Mouse (Mus musculus) left cerebral cortex, postnatal 14 days (tissue): ENCODE data around the gene Arhgap23. TPM values are rescaled to one million over a fixed set of nuclear protein-coding genes. Genes with fewer than 3 reads are reported as not detected.

Experiments
- DNase-seq, 2 experiments: peaks; one replicate each; pipeline ENCODE4 v3.0.0; 2021 to 2022; ENCODE audit warnings: low spot score in 2 of 2, mixed read lengths in 1 of 2
- intact Hi-C: fragments of 180-260 bp; cut with DNase I; formaldehyde crosslinking; loops from one replicate; pipeline ENCODE4 v1.15.1; 2025
- total RNA-seq, 2 experiments: library from RNA; stranded (reverse); gene quantifications; 2 replicates each; pipeline ENCODE4 v1.2.3; 2021

The Arhgap23 gene
- total RNA-seq, 2 experiments from 2014 or later = 70.1 to 71.4 TPM

DNA sequence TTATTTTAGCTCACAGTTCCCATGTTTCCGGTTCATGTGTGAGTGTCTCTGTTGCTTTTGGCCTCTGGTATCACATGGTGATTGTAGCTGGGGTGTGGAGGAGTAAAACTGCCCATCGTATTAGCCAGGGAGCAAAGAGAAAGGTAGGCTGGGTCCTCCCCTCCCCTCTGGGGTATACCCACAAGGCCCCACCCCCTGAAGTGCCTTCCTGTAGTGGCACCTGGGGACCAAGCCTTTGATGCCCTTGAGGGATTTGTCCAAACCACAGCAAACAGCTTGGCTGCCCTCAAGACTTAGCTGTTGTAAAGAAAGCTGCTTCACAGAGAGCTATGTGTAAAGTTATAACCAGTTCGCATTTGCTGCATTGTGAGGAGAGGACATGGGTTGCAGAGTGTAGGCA is 72.3 kb downstream of the Arhgap23 start:
- intact Hi-C loops = loop anchor here (5.0 kb wide), 1 partner anchor 140 kb away; the partner anchor contains the start of gene Epop
- no peak for DNase-seq

DNA sequence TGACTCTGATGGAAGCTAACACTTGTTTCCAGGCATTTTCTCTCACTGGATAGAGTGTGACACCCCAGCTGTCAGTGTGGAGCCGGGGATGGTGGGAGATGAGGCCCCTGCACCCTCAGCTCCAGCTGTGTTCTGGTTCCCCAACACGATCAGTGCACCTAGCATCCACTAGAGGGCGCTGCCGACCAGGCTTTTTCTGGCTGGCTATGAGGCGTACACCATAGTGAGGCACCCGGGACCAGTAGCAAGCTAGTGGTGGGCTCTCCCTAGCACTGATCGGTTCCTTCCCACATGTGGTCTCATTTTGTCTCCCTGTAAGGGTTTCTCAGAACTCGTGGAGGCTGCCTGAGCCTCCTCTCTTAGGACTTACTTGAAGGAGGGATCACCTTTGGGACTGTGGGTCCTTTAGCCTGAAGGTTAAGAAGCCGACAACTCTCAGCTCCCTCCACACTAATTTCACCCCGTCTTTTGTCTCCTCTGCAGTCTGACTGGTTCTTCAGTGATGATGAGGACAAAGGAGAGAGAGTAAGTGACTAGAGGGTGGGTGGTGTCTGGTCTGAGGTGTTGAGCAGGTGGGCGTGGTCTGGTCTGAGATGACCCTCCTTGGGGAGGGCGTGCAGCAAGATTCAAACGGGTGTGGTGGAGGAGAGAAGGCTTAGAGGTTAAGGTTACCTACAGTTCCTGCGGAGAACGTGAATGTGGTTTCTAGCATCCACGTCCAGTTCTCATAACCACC is 74.4 kb downstream of the Arhgap23 start:
- intact Hi-C loops = loop anchor here (5.0 kb wide), 1 partner anchor 138 kb away; the partner anchor contains the start of gene Epop
- DNase-seq = peak; percentile 75 to 79

DNA sequence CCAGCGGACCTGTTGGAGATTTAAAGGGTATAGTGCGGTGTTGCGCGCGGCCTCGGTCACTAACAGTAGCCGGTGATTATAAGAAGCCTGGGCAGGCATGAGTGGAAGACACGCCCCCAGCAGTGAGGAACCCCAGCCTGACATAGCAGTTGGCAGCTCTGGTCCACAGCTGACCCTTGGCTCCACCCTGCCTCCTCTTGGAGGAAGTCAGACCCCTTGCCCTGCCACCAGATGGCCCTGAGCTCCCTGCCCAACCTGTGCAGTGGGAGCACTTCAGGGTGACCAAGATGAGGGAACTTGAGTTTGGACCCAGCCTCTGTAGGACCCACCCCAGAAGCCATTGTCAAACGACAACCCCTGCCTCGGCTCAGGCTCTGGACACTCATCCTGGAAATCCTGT is 76.3 kb downstream of the Arhgap23 start:
- intact Hi-C loops = no loop called here

DNA sequence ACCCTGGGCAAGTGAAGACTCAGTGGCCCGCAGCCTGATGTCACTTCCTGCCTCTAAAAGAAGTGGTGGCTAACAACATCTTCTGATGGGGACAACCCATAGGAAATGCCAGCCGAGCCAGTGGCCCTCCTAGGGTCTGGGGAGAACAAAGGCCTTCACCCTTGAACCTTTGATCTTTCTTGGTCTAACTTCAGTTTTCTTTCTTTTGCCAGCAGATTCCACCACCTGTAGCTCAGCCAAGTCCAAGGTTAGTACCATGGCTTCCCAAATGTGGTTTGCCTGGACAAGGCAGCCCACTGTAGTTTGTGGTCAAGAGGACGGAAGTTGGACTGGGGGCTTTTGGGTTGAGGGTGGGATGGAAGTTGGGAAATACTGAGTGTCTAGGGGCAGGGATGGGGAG is 77.5 kb downstream of the Arhgap23 start:
- intact Hi-C loops = no loop called here
- no peak for DNase-seq

More for the DNA sequence above, 76.3 kb downstream of the Arhgap23 start:
- DNase-seq = no peak

DNA sequence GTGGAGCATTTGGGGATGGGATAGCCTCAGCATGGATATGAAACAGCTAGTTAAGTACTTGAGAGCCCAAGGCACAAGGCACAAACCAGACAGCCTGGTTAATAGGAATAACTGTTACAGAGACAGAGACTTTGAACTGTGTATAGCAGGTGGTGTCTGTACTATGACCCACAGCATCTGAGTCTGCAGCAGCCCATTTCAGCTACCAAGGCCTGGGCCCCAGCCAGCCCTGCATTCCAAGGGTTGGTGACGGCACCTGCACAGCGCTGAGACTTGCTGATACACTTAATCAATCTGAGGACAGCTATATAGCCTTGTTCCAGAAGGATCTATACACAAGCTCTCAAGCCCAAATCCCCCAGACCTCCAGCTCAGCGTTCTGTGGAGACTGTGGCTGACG is 82.2 kb downstream of the Arhgap23 start:
- DNase-seq = no peak
- intact Hi-C loops = no loop called here

DNA sequence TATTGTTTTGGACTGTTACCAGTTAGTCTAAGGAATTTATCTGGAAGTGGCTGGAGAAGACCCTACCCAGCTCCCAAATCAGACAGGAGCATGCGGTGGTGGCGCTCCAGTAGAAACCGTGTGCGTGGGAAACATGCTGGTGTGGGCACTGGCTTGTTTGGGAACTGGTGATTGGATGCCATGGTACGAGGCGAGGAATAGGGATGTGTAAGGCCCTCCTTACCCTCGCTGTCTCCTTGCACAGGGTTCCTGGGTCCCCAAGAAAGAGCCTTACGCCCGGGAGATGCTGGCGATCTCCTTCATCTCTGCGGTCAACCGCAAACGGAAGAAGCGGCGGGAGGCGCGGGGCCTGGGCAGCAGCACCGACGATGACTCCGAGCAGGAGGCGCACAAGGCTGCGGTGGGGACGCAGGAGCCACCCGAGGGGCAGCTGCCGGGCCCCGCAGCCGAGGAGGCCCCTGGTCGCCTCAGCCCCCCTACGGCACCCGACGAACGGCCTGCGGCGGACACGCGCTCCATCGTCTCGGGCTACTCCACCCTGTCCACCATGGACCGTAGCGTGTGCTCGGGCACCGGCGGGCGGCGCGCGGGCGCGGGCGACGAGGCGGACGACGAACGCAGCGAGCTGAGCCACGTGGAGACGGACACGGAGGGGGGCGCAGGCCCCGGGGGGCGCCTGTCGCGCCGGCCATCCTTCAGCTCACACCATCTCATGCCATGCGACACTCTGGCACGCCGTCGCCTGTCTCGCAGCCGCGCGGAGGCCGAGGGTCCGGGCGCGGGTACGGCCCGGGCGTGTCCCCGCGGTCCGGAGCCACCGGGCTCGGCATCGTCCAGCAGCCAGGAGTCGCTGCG is 84.8 kb downstream of the Arhgap23 start, which contains the start of gene 4933428G20Rik:
Gene 4933428G20Rik (minus strand): TSS at position 476 of the 855 bp plus-strand sequence.
- no peak for DNase-seq
- intact Hi-C loops = no loop called here

DNA sequence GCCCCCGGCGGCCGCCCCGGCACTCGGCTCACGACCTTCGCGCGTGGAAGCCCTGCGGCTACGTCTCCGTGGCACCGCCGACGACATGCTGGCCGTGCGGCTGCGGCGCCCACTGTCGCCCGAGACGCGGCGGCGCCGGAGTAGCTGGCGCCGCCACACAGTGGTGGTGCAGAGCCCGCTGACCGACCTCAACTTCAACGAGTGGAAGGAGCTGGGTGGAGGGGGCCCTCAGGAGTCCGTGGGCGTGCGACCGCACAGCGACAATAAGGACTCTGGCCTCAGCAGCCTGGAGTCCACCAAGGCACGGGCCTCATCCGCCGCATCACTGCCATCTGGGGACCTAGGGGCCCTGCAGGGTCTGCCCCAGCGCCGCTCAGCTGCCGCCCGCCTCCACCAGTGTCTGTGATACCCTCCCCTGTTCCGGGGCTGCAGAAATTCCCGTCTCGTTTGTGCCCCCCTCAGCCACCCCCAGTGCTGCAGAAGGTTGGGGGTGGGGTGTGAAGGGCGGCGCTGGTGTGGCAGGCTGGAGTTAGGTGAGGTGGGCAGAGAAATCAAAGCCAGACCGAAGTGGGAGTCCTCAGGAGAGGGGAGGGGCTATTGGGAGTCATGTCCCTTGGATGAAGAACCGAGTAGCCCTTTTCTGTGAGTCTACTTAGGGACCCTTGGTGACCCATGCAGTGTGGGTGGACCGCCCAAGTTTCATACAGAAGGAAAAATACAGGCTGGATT is 85.6 kb downstream of the Arhgap23 start:
- no peak for DNase-seq
- intact Hi-C loops = no loop called here

DNA sequence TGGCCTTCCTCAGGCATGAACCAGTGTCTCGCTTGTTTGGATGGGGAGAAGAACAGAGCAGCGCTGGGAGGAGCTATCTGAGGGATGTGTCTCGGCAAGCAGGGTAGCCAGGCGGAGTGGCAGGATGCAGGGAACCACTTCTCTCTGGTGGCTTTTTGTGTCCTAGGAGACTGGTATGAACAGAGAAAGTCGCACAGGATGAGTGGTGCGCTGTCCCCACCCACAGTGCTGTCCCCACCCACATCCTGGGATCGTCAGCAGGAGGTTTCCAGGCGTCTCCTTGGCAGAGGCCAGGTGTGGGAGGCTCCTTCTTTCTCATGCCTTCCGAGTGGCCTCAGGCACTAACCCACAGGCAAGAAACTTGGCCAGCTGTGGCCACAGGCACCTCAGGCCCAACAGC is 87.0 kb downstream of the Arhgap23 start:
- intact Hi-C loops = no loop called here
- DNase-seq = peak; percentile 55 to 61

DNA sequence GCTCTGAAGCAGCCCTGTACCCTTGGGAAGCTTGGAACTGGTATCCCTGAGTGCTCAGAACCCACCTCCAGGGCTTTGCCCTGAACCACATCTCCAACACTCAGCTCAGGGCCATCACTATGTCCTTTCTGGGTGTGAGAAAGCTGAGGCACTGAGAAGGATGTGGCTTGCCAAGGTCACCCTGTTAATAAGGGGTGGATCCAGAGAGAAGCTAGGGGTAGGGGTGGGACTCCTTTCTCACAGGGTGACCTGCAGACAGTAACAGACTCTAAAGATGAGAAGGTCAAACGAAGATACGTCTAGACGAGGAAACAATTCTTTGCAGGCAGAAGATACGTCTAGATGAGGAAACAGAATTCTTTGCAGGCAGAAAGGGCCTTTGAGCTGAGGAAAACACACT is 87.5 kb downstream of the Arhgap23 start:
- intact Hi-C loops = no loop called here
- no peak for DNase-seq

DNA sequence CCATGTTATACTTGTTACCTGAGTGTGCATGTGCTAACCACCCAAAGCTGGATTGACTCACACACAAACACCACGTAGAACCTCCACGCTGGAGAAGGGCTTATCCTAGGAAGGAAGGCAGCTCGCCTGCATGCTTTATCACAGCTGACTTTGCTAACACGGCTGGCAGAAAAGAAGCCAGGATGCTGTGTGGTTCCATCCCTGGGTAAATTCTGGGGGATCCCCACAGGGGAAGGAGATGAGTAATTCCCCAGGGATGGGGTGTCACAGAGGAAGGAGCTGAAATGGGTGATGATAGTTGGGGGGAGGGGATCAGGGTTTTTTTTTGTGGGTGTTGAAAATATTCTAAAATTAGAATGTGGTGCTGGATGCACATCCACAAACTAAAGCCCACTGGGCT is 90.5 kb downstream of the Arhgap23 start:
- intact Hi-C loops = no loop called here
- peak in 1 of 2 experiments; percentile 46 for DNase-seq

DNA sequence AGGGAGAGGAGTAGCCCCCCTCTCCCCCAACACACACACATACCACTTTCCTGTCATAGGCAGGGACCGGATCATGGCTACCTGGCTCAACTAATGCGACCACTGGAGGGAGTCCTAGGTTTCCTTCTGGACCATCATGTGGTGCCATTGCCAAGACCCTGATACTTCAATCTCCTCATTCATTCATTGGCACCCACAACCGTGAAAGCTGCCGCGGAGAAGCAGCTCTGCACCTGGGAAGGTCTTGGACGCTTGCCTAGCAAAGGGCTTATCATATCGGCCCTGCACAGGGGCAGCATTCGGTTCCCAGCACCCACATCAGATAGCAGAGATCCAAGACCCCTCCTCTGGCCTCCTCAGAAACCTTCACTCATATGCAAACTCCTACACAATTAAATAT is 91.0 kb downstream of the Arhgap23 start:
- no peak for DNase-seq
- intact Hi-C loops = no loop called here

DNA sequence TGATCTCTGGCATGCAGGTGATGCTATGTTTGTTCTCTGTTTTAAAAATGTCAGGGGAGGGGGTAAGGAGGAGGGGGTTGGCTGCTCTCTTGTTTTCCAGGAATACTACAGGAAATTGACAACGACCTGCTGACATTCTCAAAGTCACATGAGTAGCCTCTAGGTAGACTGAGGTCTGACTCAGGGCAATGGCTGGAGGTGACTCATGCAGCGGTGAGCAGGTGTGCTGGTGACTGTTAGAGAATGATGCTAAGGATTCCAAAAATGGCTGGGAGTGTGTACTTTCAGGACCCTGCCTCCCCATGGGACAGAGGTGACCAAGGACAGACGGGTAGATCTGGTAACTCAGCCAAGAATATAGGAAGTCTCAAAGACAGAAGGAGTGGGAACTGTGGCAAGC is 92.9 kb downstream of the Arhgap23 start:
- no peak for DNase-seq
- intact Hi-C loops = no loop called here

DNA sequence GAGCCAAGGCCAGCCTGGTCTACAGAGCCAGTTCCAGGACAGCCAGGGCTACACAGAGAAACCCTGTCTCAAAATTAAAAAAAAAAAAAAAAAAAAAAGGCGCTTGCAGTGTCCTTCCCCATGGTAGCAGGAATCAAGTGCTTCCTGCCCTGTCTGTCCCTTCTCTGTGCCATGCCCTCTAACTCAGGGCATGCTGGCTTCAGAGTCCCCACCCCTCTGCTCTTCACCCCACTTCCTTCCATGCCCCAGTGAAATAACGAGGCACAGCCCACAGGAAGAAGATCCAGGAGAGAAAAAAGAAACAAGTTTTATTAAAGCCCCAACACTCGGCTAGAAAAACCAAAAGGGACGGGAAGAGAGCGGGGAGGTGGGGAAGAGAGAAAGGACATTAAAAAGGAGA is 93.7 kb downstream of the Arhgap23 start:
- no peak for DNase-seq

DNA sequence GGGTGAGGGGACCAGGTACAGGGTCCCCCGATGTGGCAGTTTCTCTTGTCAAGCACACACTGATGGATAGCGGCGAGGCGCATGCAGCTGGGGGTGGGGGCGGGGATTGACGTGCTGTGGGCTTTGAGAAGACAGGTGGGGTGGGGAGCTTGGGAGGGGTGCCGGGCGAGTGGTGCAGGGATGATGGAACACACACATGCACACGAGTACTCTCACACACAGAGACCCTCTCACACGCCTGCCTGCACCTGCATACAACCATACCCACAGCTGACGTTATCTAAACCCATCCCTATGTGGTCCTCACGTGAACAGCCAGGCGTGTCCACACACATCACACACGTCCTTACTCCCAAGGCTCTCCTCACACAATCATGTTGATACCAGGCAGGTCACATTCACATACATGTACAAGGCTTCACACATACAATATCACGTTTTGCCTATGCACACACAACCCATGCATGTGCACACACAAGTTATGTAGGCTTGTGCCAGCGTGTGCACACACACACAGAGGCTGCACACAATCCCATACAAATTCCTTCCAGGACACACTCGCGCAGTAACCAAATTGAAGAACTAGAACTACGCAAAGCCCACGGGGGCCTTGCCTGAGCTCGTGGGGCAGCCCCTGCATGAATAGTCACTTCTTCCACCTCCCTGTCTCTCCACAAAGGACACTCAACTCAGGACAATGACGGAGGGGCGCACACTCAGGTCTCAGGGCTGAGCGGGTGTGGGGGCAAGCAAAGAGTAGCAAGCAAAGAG is 94.6 kb downstream of the Arhgap23 start:
- intact Hi-C loops = no loop called here
- no peak for DNase-seq

More for the DNA sequence above, 93.7 kb downstream of the Arhgap23 start:
- intact Hi-C loops = no loop called here

DNA sequence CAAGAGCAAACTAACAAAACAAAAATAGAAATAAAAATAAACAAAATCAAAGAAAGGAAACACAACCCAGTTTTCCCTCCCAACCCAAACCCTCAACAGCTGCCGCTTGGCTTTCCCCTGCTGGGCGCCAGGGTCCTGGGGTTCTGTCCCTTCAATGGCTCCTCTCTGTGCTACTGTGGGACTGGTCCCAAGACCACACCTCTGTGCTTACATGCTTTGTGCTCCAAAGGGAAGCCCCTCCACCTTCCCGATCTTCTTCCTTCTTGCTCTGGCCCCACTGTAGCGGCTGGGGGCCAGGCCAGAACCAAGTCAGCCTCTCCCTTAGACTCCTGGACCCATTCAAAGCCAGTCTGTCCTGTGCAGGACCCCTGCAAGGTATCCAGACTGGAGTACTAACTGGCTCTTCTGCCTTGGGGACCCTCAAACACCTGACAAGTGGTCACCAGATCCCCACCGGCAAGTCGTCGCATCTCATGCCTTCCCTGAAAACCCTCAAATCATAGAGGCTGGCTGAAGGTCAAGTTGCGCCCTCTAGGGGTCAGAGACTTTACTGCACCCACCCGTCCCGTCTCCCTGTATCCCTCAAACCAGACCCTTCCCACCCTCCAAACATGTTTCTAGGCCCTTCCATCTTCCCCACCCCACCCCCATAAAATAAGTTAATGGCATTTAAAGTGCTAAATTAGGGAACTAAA is 95.8 kb downstream of the Arhgap23 start:
- DNase-seq = peak; percentile 63 to 64
- intact Hi-C loops = no loop called here

DNA sequence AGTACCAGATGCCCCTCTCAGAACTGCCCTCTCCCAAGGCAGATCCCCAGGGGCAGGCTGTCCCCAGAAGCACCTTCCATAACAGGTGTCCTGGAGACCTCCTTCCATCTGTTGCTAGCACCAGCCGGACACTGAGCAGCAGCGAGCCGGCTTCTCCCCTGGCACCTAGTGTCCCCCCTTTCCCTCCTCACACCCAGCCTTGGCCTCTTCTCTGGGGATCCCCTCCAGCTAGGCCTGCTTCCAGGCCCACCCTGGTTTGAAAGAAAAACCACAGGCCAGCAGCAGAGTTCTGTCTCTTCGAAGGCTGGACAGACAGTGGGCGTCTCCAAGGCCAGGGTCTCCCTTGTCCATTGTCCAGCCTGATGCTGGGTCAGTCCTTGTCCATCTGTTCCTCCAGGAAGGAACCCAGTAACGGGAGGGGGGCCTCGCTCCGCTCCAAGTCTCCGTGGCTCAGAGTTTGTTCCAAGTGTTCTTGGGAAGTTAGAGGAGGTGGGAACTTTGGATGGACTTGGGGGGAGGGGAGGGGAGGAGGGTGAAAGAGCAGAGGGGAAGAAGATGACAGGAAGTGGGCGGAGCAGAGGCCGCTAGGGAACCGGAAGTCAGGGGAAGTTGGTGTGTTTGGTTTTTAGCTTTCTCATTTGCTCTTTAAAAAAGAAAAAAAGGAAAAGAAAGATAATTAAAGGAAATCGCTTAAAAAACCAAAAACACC is 96.5 kb downstream of the Arhgap23 start:
- no peak for DNase-seq
- intact Hi-C loops = no loop called here

DNA sequence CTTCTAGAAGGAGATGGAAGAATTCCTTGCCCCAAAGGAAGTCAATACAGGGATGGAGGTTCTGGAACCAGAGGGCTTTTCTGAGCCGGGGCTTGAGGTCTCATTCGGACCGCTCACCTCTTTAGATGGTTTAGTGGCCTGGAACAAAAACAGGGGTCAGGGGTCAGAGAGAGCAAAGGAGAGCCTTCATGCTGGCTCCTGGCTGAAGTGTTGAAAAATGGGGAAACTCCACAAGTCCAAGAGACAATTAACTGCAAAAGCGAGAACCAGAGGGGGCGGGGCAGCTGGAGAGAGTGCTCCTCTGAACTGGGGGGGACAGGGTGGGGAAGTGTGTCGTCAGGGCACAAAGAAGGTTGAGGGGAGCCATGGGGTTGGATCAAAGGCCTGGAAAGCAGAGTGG is 97.2 kb downstream of the Arhgap23 start:
- intact Hi-C loops = no loop called here

DNA sequence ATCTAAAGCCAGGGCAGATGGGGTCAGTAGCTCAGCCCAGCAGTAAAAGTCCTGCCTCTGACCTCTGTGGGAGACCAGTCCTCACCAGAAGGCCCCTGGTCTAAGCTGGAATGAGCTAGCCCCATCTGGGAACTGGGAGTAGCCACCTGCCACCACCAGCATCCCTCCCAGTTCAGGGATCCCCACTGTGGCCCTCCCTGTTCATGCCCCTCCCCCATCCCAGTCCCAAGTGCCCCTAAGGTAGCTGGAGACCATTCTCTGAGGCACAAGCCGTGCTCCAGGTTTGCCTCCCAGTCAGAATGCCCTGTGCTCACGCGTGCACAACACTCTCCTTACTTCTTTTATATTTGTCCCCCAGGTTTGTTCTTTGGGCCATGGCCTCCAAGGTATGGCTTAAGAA is 97.7 kb downstream of the Arhgap23 start:
- intact Hi-C loops = no loop called here
- DNase-seq = no peak

More for the DNA sequence above, 97.2 kb downstream of the Arhgap23 start:
- no peak for DNase-seq
